Mouse (Mus musculus) c-Kit-positive CD71-positive TER-119-positive erythroid progenitor cells, embryonic 14.5 days (primary cell): Measurements from ENCODE around the gene Rpl10a.

Source experiments
- DNase-seq: peaks from one replicate; pipeline ENCODE4 v3.0.0-alpha.2; 2013; ENCODE audit warnings: low spot score

Gene Rpl10a

DNA sequence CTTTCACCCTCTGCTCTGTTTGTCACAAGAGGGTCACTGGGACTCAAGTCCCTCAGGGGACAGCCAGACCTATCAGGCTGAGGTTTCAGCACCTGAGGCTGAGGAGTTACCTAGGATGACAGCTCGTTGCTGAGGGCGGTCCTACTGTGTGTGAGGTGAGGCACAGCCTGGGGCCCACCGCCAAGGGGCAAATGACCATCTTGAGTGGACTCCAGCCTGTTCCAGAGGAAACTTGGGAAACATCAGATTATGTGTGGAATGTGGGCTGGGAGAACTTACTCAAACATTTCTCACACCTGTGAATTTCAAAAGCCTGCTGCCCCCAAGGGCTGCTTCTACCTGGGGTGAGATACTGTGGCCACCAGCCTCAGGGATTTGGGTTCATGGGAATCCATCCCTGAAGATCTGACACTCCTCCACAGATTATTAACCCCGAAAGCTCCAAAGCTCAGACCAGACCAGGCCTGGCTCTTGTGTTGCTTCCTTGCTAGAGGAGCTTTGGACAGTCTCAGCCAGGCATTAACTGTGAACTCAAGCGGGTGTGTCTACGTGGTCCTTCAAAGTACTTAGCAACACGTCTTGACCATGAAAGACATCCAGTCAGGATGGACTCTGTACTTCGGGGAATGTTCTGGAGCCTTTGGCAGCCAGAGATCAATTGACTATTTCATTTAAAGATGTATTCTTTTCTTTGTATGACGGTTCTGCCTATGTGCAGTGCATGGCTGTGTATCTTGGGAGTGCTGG, 32.4 kb downstream of the Rpl10a start:
- DNase-seq, result no peak

DNA sequence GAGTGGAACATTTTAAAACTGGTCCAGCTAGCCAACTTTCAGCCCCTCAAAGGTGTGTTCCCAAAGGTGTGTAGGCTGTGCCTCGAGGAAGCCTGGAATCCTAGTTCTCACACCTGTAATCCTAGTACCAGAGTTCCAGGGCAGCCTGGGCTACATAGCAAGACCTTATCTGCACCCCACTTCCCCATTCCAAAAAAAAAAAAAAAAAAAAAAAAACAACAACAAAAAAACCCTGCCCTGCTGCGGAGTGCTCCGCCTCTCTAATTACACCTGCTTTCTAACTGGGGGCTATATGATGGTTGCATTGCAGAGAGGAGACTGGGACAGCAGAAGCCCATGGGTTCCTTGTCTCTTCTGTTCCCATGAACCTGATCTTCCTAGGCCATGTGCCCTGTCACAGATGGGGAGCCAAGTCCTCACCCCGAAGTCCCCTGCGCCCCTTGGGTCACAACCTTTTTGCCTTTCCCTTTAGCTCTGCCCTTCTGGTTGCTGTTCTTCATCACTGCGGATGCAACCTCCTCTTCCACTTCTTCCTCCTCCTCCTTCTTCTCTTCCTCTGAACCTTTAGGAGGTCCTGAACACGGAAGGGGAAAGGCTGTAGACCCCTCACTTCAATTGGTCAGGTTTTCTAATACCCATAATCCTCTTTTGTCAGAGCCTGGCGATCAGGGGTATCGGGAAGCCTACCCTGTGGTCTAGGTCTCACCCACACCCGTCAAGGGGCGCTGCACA, 33.8 kb downstream of the Rpl10a start:
- DNase-seq, result no peak

DNA sequence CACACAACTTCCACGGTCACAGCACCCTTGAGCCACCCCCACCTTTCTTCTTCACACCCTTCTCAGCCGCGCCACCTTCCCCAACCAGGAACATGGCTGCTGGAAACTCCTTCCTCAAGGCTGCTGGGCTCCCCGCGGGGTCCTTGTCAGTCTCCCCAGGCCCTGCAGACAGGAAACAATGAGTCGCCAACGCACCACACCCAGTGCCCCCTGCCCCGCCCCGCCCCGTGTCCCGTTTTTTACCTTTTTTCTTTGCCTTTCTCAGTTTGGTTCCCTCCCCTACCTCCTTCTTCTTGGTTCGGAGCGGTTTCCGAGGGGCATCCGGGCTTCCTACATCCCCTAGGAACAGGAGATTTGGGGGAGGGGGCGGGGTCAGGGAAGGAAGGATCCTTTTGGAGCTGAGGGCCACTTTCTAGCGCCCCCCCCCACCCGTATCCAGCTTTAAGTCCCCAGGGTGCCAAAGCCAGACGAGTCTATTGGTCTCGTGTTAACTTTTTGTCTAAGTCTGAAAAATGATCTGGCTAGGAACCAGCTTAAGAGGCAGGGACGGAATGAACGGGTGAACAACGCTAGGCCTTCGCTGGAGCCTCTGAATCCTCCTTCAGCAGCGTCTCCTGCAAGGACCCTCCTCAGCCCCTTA, 34.5 kb downstream of the Rpl10a start:
- no peak for DNase-seq

GRCm38 (mm10) chr17:28363507-28363906, 35.2 kb downstream of the Rpl10a start:
- DNase-seq, result no peak

- DNase-seq, result no peak
Measured at GRCm38 (mm10) chr17:28365122-28365521, 36.9 kb downstream of the Rpl10a start, which contains the start of gene Tulp1. Gene Tulp1, minus strand, starts transcription at chr17:28365222.

DNA sequence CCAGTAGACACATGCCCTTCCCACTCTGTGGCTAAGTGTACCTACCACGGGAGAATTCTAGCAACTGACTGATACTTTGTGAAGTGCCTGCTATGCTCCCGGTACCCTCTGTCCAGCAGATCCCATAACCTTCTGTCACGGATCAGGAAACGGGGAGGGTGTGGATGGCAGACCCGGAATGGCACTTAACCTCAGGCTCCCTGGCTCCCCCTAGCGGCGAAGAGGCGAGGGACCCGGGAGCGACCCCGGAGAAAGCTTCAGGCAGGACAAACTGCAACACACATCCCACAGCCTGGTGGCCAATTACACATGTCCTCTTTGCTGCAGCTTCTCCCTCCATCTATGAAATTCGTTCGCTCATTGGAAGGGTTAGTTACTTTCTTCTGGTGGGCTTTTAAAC, 40.2 kb downstream of the Rpl10a start:
- DNase-seq, result peak; percentile 62

DNA sequence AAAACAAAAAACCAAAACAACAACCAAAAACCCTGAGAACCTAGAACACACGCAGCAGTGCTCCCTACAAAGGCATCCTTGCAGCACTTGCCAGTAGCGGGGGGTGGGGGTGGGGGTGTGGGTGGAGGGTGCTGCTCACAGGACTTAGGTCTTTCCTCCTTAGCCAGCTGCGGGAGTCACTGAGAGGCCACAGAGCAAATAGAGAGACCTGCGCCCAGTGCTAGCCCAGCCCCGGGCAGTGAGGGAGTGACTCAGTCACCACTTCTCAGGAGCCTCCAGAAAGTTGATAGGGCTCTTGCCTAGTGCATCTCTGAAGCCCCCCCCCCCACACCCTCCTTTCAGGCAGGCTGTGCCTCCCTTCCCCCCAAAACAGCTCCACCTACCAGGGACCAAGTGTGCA, 40.8 kb downstream of the Rpl10a start:
- no peak for DNase-seq

DNA sequence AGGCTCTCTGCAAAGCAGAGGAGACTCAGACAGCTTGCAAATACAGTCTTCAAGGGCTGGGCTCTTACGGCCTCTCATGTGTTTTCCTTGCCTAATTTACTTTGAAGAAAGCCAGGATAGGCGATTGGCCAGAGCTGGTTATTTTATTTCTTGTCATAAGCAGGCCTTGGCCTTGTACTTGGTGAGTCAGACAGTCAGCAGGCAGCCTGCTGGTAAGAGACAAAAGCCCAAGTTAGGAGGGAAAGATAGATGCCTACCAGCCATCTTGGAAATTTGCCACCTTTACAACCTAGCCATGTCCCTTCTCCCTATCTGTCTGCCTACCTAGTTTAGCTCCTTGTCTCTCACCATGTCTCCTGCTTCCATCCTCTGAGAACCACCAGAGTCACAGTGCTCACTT, 43.0 kb downstream of the Rpl10a start:
- DNase-seq, result no peak

- DNase-seq, result no peak
Measured at GRCm38 (mm10) chr17:28371941-28372340, 43.7 kb downstream of the Rpl10a start.

GRCm38 (mm10) chr17:28373821-28374220, 45.5 kb downstream of the Rpl10a start:
- peak; percentile 57 for DNase-seq

DNA sequence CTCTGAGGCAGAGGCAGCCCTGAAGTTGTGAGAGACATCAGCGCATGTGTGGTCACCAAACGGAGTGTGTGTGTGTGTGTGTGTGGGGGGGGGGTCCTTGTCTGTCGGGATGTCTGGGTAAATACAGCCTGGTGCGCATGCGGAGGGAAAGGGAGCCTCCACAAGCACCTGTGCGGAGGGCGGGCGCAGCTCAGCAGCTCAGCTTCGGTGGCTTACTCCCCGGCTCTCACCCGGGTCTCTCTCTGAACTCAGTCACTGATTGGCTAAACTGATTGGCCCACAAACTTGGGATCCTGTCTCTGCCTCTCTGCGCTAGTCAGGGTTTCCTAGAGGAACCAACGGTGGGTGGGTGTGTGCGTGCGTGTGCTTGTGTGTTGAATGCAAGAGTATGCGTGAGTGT, 46.2 kb downstream of the Rpl10a start:
- no peak for DNase-seq

GRCm38 (mm10) chr17:28375592-28376061, 47.4 kb downstream of the Rpl10a start:
- DNase-seq, result no peak

DNA sequence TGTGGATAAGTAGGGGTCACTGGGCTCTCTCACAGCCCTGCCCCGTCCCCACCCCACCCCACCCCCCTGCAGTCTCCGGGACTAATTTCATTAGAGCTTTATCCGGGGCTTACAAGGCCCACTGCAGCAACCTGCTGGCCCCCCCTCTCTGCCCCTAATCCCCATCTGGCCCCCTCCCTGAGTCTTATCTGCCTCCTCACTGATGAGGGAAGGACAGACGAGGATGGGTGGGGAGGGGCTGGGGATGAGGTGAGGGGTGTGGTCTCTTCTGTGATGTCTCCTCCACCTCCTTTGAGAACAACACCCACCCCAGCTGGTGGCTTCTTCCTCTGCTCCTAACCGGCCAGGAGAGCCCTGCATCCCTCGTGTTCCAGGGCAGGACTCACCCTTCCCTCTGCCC, 52.0 kb downstream of the Rpl10a start:
- DNase-seq, result no peak
